Mouse (Mus musculus) olfactory bulb, adult 2 months (tissue): Measurements from ENCODE around the gene Drosha. TPM values are rescaled to one million over a fixed set of nuclear protein-coding genes. Genes with fewer than 3 reads are reported as not detected.
"Not testable (repeated sequence)": the region's sequence is repeated elsewhere in the genome, so short reads cannot be mapped to it uniquely, and the experiment has no call there.

Experiments used
- H3K27ac ChIP-seq: fragments of 200-500 bp; 2 replicates; pipeline ENCODE4 v1.5.1; 2012; ENCODE audit warnings: low read depth, low read length; ENCODE audit not compliant: insufficient read depth
- H3K4me1 ChIP-seq: fragments of 200-500 bp; 2 replicates; pipeline ENCODE4 v1.6.1; 2012; ENCODE audit warnings: low read length; ENCODE audit not compliant: control insufficient read depth, insufficient read depth
- H3K4me3 ChIP-seq: fragments of 200-500 bp; 2 replicates; pipeline ENCODE4 v1.5.1; 2012; ENCODE audit warnings: mild to moderate bottlenecking, low read depth, low read length, moderate library complexity; ENCODE audit not compliant: insufficient read depth
- CTCF ChIP-seq: fragments of 200-500 bp; IDR thresholded peaks from 2 replicates; pipeline ENCODE4 v1.5.1; 2012; ENCODE audit warnings: low read depth, mild to moderate bottlenecking, low read length, moderate library complexity; ENCODE audit not compliant: insufficient read depth
- POLR2A ChIP-seq: fragments of 200-500 bp; IDR thresholded peaks from 2 replicates; pipeline ENCODE4 v1.6.1; 2012; ENCODE audit warnings: mild to moderate bottlenecking, low read depth, low read length, moderate library complexity; ENCODE audit not compliant: insufficient read depth
- WGBS: fragments of 180-500 bp; shearing (Covaris S2); methylation state at CpG from one replicate; pipeline ENCODE4 v1.1.7; 2018; 5-methylcytosine and 5-hydroxymethylcytosine counted together
- polyA plus RNA-seq: library from polyadenylated mRNA; stranded (reverse); fragments of >200 nt; gene quantifications from 2 replicates; pipeline ENCODE4 v1.2.4, GENCODE M21; 2012; ENCODE audit warnings: low replicate concordance; ENCODE audit not compliant: missing spikeins, insufficient read depth, insufficient read length

Gene Drosha
- polyA plus RNA-seq, 1 experiment, result not detected

GRCm38 (mm10) chr15:12908720-12909028, 84.1 kb downstream of the Drosha start:
- no peak overlapping the region for H3K27ac ChIP-seq
- peaks cover 10% of the 10 kb centered on the region for H3K4me1 ChIP-seq
- H3K4me3 ChIP-seq, result no peak overlapping the region
- TF ChIP-seq POLR2A (no peak), CTCF (no peak)
- WGBS, result 51% methylated on average over 4 of the region's 4 CpGs

GRCm38 (mm10) chr15:12909171-12909570, 84.6 kb downstream of the Drosha start:
- Histone ChIP-seq H3K4me1 (peaks cover 10% of the 10 kb centered on the region), H3K4me3 (no peak overlapping the region), H3K27ac (no peak overlapping the region)
- TF ChIP-seq POLR2A (no peak), CTCF (no peak)
- 77% methylated on average over 7 of the region's 7 CpGs for WGBS

- Histone ChIP-seq H3K27ac (no peak overlapping the region), H3K4me1 (peaks cover 8% of the 10 kb centered on the region), H3K4me3 (no peak overlapping the region)
- TF ChIP-seq CTCF (no peak), POLR2A (no peak)
- WGBS, result 89% methylated on average over 7 of the region's 7 CpGs
Observed at GRCm38 (mm10) chr15:12911082-12911481, 86.5 kb downstream of the Drosha start.

GRCm38 (mm10) chr15:12916314-12916815, 91.8 kb downstream of the Drosha start:
- H3K27ac ChIP-seq, result no peak overlapping the region
- no peak overlapping the region for H3K4me3 ChIP-seq
- no peaks in the 10 kb centered on the region for H3K4me1 ChIP-seq
- WGBS, result 59% methylated on average over 10 of the region's 10 CpGs
- TF ChIP-seq CTCF, result no peak
- TF ChIP-seq POLR2A, result no peak

GRCm38 (mm10) chr15:12919326-12919966, 94.8 kb downstream of the Drosha start:
- not testable (repeated sequence) for H3K4me1 ChIP-seq, H3K4me3 ChIP-seq, H3K27ac ChIP-seq
- WGBS, result 85% methylated on average over 11 of the region's 11 CpGs

GRCm38 (mm10) chr15:12919967-12920870, 95.6 kb downstream of the Drosha start:
- 86% methylated on average over 24 of the region's 24 CpGs for WGBS
- H3K4me1 ChIP-seq, result no peaks in the 10 kb centered on the region
- no peak overlapping the region for H3K27ac ChIP-seq
- no peak for TF ChIP-seq POLR2A
- no peak for TF ChIP-seq CTCF
- H3K4me3 ChIP-seq, result no peak overlapping the region

- TF ChIP-seq POLR2A, result no peak
- WGBS, result 95% methylated on average over 6 of the region's 6 CpGs
Observed at GRCm38 (mm10) chr15:12921901-12922300, 97.3 kb downstream of the Drosha start.

GRCm38 (mm10) chr15:12923826-12924225, 99.2 kb downstream of the Drosha start:
- Histone ChIP-seq H3K4me3 (no peak overlapping the region), H3K27ac (no peak overlapping the region), H3K4me1 (no peaks in the 10 kb centered on the region)
- 98% methylated on average over 6 of the region's 6 CpGs for WGBS
- TF ChIP-seq POLR2A (no peak), CTCF (no peak)

More at GRCm38 (mm10) chr15:12921901-12922300, 97.3 kb downstream of the Drosha start:
- Histone ChIP-seq H3K4me3 (no peak overlapping the region), H3K27ac (no peak overlapping the region), H3K4me1 (no peaks in the 10 kb centered on the region)

- WGBS, result 95% methylated on average over 5 of the region's 5 CpGs
- H3K4me3 ChIP-seq, result no peak overlapping the region
- TF ChIP-seq CTCF (no peak), POLR2A (no peak)
- H3K27ac ChIP-seq, result no peak overlapping the region
- no peaks in the 10 kb centered on the region for H3K4me1 ChIP-seq
Observed at GRCm38 (mm10) chr15:12931481-12931880, 106.9 kb downstream of the Drosha start.

GRCm38 (mm10) chr15:12936217-12936732, 111.7 kb downstream of the Drosha start:
- Histone ChIP-seq H3K4me3 (no peak overlapping the region), H3K4me1 (no peaks in the 10 kb centered on the region), H3K27ac (no peak overlapping the region)
- WGBS, result 93% methylated on average over 10 of the region's 10 CpGs
- TF ChIP-seq POLR2A (no peak), CTCF (no peak)

GRCm38 (mm10) chr15:12937326-12937725, 112.7 kb downstream of the Drosha start:
- not testable (repeated sequence) for H3K4me1 ChIP-seq, H3K4me3 ChIP-seq, H3K27ac ChIP-seq
- 96% methylated on average over 3 of the region's 3 CpGs for WGBS
